Mouse (Mus musculus) kidney, embryonic 15.5 days (tissue): Measurements from ENCODE around the gene Arrdc4. TPM values are rescaled to one million over a fixed set of nuclear protein-coding genes. Genes with fewer than 3 reads are reported as not detected.

Experiments used
- ATAC-seq: fragments of 200-750 bp; cut with Nextera tagmentation; replicated peaks from 2 replicates; pipeline ENCODE4 v1.8.0; 2017; ENCODE audit warnings: moderate TSS enrichment; ENCODE audit not compliant: low FRiP score
- H3K27ac ChIP-seq: fragments of 300-500 bp; sonication (generic); 2 replicates; pipeline ENCODE4 v1.5.1; 2015; ENCODE audit warnings: mild to moderate bottlenecking, inconsistent platforms
- H3K27me3 ChIP-seq: fragments of 300-500 bp; sonication (generic); 2 replicates; pipeline ENCODE4 v1.6.1; 2015; ENCODE audit warnings: inconsistent platforms
- H3K36me3 ChIP-seq: fragments of 300-500 bp; sonication (generic); 2 replicates; pipeline ENCODE4 v1.6.1; 2015; ENCODE audit warnings: inconsistent platforms
- H3K4me1 ChIP-seq: fragments of 300-500 bp; sonication (generic); 2 replicates; pipeline ENCODE4 v1.6.1; 2015; ENCODE audit warnings: inconsistent platforms
- H3K4me2 ChIP-seq: fragments of 300-500 bp; sonication (generic); 2 replicates; pipeline ENCODE4 v1.6.1; 2015; ENCODE audit warnings: moderate library complexity, mild to moderate bottlenecking, inconsistent platforms
- H3K4me3 ChIP-seq: fragments of 300-500 bp; sonication (generic); replicated peaks from 2 replicates; pipeline ENCODE4 v1.5.1; 2015; ENCODE audit warnings: mild to moderate bottlenecking, inconsistent platforms
- H3K9ac ChIP-seq: fragments of 300-500 bp; sonication (generic); 2 replicates; pipeline ENCODE4 v1.6.1; 2015; ENCODE audit warnings: mild to moderate bottlenecking, inconsistent platforms
- H3K9me3 ChIP-seq: fragments of 300-500 bp; sonication (generic); replicated peaks from 2 replicates; pipeline ENCODE4 v1.6.1; 2016; ENCODE audit warnings: inconsistent platforms
- WGBS: fragments of 180-500 bp; shearing (Covaris S2); methylation state at CpG from one replicate; pipeline ENCODE4 v1.1.7; 2015; ENCODE audit warnings: mixed read lengths; 5-methylcytosine and 5-hydroxymethylcytosine counted together
- polyA plus RNA-seq: library from polyadenylated mRNA; unstranded; fragments of >200 nt; fragmentation: Nextera tagmentation; extraction: Ambion mirVana; gene quantifications from 2 replicates; pipeline ENCODE4 v1.2.1, GENCODE M21; 2015

Gene Arrdc4
- 27.2 and 27.6 TPM in 2 replicates for polyA plus RNA-seq

DNA sequence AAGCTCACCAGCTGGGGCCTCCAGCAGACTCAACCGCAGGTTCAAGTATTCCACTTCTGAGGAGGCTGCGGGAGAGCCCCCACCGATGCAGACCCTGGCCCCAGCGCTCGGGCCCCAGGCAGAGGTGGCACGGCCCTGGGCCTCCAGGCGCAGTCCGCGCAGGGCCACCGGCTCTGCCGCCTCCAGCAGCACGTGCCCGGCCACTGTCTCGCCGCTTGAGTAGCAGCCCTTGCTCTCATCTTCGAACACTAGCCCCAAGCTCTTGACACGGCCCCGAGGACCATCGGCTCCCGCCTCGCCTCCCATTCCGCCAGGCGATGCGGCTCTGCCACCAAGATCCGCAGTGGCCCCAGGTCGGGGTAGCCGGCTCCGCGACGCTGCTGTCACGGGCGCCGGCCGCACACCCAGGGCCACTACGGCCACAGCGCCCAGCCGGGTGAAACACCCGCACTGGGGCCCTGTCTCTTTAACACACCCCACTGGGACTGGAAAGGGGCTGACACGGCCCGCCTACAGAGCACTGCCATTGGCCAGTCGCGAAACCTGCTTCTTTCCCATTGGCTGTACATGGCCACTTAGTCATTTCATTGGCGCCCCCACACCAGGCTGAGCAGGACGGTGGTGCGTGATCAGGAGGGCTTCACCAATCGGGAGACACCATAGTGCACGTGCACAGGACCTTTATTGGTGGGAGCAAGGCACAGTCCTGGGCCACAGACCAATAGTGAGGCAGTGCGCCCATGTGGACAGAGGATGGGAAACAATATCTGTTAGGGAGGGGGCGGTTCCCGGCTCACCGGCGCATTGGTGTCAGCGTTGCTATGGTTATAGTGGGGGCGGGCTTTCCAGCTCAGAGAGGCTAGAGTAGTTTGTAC is at the start of gene Arrdc4:
TSS of gene Arrdc4 (minus strand) at position 481 of the 875 bp plus-strand sequence.
- peak within 1 kb of the TSS; percentile 73 for H3K4me2 ChIP-seq
- under 1% methylated on average over 54 of the region's 54 CpGs for WGBS
- H3K27me3 ChIP-seq, result no peaks in the 10 kb centered on the region
- peak within 1 kb of the TSS; percentile 88 for H3K27ac ChIP-seq
- no peaks in the 10 kb centered on the region for H3K9me3 ChIP-seq
- peaks cover 26% of the 10 kb centered on the region for H3K4me1 ChIP-seq
- ATAC-seq, result peak; percentile 100
- H3K9ac ChIP-seq, result peak within 1 kb of the TSS; percentile 77
- H3K36me3 ChIP-seq, result peaks cover 13% of the 10 kb centered on the region
- H3K4me3 ChIP-seq, result peak within 1 kb of the TSS; percentile 90

DNA sequence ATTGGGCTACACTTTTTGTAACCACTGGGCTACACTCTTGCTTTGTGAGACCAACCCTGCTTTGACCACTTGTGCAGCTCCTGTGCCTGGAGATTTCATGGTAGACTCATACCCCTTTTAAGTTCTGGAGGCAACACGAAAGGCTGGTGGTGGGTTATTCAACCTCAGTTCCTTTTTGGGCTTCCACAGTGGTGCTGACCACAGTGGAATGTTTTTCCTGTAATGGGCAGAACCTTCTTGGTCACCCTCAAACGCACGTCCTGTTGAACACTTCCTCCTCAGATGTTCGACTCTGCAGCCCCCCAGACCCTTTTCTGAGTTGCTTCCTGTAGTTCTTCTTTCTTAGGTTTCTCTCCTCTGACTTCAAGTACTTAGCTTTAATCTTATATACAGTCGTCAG is 46.5 kb upstream of the Arrdc4 start:
- no peaks in the 10 kb centered on the region for H3K36me3 ChIP-seq
- H3K4me3 ChIP-seq, result no peak overlapping the region
- no peak overlapping the region for H3K9ac ChIP-seq
- no peak overlapping the region for H3K27ac ChIP-seq
- ATAC-seq, result no peak
- no peak overlapping the region for H3K4me2 ChIP-seq
- WGBS, result 63% methylated on average over 5 of the region's 5 CpGs
- no peaks in the 10 kb centered on the region for H3K9me3 ChIP-seq
- no peaks in the 10 kb centered on the region for H3K4me1 ChIP-seq
- H3K27me3 ChIP-seq, result no peaks in the 10 kb centered on the region

DNA sequence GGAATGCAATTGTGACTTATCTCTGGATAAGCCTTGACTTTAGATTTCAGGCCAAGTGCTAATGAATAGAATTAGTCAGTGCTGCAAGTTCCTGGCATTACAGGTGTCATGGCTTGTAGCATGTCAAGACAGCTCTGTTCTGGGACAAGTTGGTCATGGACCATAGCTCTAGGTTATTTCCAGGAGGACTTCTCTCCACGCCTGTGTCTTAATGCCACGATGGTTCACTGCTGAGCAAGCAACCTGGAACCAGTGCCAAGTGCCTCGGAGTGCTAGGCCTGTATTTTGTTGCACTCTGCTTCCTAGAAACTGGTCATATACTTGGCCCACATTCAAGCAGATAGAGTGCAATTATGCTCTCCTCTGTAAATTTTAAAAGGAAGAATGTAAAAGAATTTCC is 39.7 kb upstream of the Arrdc4 start:
- H3K9me3 ChIP-seq, result no peaks in the 10 kb centered on the region
- no peaks in the 10 kb centered on the region for H3K36me3 ChIP-seq
- WGBS, result 68% methylated on average over 3 of the region's 3 CpGs
- no peak overlapping the region for H3K27ac ChIP-seq
- no peak overlapping the region for H3K9ac ChIP-seq
- no peak overlapping the region for H3K4me3 ChIP-seq
- no peak for ATAC-seq
- no peaks in the 10 kb centered on the region for H3K27me3 ChIP-seq
- H3K4me1 ChIP-seq, result no peaks in the 10 kb centered on the region
- H3K4me2 ChIP-seq, result no peak overlapping the region

DNA sequence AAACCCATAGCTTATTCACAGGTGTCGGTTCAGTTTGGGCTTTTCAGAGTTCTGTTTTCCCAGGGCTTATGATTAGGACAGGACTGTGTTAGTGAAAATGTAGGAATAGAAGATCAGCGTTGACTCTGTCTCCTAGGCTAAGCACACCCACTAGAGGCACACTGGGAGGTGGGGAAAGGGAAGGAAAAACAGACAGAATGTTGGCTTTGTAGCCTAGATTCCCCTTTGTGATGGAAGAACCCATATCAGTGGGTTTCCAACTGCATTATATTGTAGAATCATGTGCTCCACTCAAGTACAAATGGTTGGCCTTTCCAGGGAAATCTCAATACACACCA is 22.7 kb upstream of the Arrdc4 start:
- no peak for ATAC-seq
- Histone ChIP-seq H3K9ac (no peak overlapping the region), H3K36me3 (no peaks in the 10 kb centered on the region), H3K4me2 (no peak overlapping the region), H3K4me3 (no peak overlapping the region), H3K9me3 (no peaks in the 10 kb centered on the region), H3K4me1 (no peaks in the 10 kb centered on the region), H3K27me3 (no peaks in the 10 kb centered on the region), H3K27ac (no peak overlapping the region)
- 75% methylated on average over 2 of the region's 2 CpGs for WGBS

DNA sequence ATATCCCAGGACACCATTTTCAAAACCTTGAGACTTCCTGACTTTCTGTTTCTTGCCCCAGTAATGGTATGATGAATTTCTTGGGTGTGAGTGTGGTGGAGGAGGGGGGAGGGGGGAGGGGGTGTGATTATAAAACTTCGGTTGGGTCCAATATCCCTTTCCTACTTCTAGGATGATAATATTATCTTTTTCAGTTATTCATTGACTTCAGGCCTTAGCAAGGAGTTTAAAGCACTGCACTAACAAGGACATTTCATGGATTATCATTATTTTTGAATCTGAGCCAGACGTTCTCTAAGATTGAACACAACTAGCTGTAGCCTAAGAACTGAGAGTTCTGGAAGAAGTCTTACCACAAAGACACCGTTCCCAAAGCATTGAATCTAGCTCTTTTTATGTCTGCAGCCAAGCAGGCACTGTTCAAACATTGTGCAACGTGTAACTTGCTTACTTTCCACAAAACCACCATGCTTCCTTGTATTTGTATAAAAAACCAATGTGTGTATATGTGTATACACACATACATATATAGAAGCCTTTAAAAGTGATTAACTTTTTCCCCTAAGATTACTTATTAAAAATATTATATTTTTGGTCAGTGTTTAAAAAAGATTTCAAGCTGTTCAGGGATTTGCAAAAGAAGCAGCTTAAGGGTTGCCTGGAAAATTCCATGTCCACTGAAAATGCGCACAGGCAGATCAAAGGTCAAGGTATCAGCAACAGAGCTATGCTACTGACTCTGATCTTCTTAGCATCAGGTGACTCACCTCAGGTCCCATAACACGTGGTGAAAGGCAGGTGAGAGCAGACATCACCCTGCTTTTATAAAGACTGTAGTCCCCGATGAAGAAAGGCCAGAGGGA is 22.1 kb upstream of the Arrdc4 start:
- no peaks in the 10 kb centered on the region for H3K36me3 ChIP-seq
- no peaks in the 10 kb centered on the region for H3K9me3 ChIP-seq
- H3K27ac ChIP-seq, result no peak overlapping the region
- no peaks in the 10 kb centered on the region for H3K4me1 ChIP-seq
- WGBS, result 71% methylated on average over 7 of the region's 7 CpGs
- no peaks in the 10 kb centered on the region for H3K27me3 ChIP-seq
- H3K4me2 ChIP-seq, result no peak overlapping the region
- H3K4me3 ChIP-seq, result no peak overlapping the region
- no peak for ATAC-seq
- no peak overlapping the region for H3K9ac ChIP-seq

- no peaks in the 10 kb centered on the region for H3K4me1 ChIP-seq
- WGBS, result 82% methylated on average over 4 of the region's 4 CpGs
- no peak overlapping the region for H3K27ac ChIP-seq
- H3K9ac ChIP-seq, result no peak overlapping the region
- no peak overlapping the region for H3K4me2 ChIP-seq
- no peaks in the 10 kb centered on the region for H3K36me3 ChIP-seq
- H3K27me3 ChIP-seq, result no peaks in the 10 kb centered on the region
- no peak overlapping the region for H3K4me3 ChIP-seq
- no peaks in the 10 kb centered on the region for H3K9me3 ChIP-seq
- no peak for ATAC-seq
Observed at GRCm38 (mm10) chr7:68765926-68766325, 16.9 kb upstream of the Arrdc4 start.

- Histone ChIP-seq H3K9ac (no peak overlapping the region), H3K9me3 (no peaks in the 10 kb centered on the region), H3K4me3 (no peak overlapping the region), H3K27me3 (no peaks in the 10 kb centered on the region), H3K27ac (no peak overlapping the region), H3K4me1 (no peaks in the 10 kb centered on the region), H3K36me3 (no peaks in the 10 kb centered on the region), H3K4me2 (no peak overlapping the region)
- 71% methylated on average over 6 of the region's 6 CpGs for WGBS
- no peak for ATAC-seq
Observed at GRCm38 (mm10) chr7:68759148-68759724, 10.2 kb upstream of the Arrdc4 start.

DNA sequence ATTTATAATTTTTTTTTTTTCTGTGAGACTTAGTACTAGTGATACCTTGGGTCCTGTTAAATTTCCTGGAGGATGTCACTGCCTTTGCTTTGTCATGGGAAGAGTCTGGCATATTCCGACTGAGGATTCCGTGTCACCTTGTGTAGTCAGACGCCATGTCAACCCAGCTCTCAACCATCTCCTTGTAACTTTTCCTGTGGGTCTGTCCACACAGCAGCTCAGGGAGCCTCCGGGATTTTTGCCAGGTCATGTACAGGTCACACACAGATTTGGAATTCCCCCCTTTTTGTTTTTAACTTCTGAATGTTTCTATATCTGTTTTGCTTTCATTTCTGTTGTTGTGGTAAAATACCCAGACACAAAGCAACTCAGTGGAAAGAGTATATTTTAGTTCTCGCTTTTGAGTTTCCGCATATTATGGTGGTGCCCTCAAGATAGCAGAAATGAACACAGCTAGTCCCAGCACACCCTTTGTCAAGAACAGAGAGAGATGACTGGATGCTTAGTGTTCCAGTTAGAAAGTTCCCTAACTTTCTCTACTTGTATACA is 7.7 kb upstream of the Arrdc4 start:
- no peaks in the 10 kb centered on the region for H3K27me3 ChIP-seq
- H3K4me3 ChIP-seq, result no peak overlapping the region
- no peak overlapping the region for H3K4me2 ChIP-seq
- ATAC-seq, result no peak
- no peak overlapping the region for H3K9ac ChIP-seq
- H3K36me3 ChIP-seq, result no peaks in the 10 kb centered on the region
- H3K4me1 ChIP-seq, result no peaks in the 10 kb centered on the region
- no peaks in the 10 kb centered on the region for H3K9me3 ChIP-seq
- no peak overlapping the region for H3K27ac ChIP-seq
- WGBS, result 87% methylated on average over 6 of the region's 6 CpGs

DNA sequence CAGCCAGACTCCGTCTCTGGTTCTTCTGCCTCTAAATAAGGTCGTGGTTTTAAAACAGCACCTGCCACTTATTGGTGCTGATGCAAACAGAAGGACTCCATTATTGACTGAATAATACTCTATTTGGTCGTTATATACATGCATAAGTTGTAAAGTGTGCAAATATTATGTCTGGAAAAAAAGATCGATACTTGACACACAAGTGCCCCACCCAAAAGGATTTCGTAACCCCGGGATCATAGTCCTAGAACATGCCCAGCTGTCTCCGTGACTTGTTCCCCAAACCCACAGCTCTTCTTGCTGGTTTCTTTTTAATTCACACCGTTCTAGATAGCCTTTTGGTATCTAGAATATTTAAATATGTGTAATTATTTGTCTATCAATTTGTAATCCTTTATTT is 878 bp upstream of the Arrdc4 start:
- H3K27ac ChIP-seq, result peak overlapping the region; percentile 54
- H3K27me3 ChIP-seq, result no peaks in the 10 kb centered on the region
- H3K4me2 ChIP-seq, result peak overlapping the region; percentile 73
- H3K4me1 ChIP-seq, result peaks cover 26% of the 10 kb centered on the region
- peaks cover 4% of the 10 kb centered on the region for H3K36me3 ChIP-seq
- ATAC-seq, result no peak
- peak overlapping the region; percentile 90 for H3K4me3 ChIP-seq
- WGBS, result 73% methylated on average over 8 of the region's 8 CpGs
- H3K9me3 ChIP-seq, result no peaks in the 10 kb centered on the region
- 0 out of 2 replicates have a peak overlapping the region, but pooled peaks have one; percentile 10 for H3K9ac ChIP-seq

GRCm38 (mm10) chr7:68748361-68748760 is 680 bp downstream of the Arrdc4 start:
- Histone ChIP-seq H3K4me1 (peaks cover 26% of the 10 kb centered on the region), H3K27ac (peak overlapping the region; percentile 88), H3K9ac (peak overlapping the region; percentile 77), H3K4me2 (peak overlapping the region; percentile 73), H3K9me3 (no peaks in the 10 kb centered on the region), H3K4me3 (peak overlapping the region; percentile 90), H3K36me3 (peaks cover 19% of the 10 kb centered on the region), H3K27me3 (no peaks in the 10 kb centered on the region)
- no peak for ATAC-seq
- 17% methylated on average over 8 of the region's 8 CpGs for WGBS

DNA sequence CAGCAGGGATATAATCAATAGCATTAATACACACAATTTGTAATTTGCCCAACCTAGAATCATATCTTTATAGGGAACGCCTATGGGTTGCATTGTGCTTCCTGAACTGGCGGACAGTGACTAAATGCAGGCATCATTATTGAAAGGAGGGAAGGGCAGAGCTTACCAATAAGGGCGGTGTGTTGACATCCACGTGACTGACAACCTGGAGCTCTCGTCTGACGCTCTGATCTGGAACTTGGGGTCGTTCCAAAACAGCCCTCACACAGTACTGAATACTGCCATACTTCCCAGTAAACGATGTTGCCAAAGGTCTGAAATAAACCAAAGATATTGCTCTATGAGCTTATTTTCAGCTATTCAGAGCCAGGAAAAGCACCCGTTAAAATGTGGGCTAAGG is 4.4 kb downstream of the Arrdc4 start:
- WGBS, result 85% methylated on average over 9 of the region's 9 CpGs
- no peaks in the 10 kb centered on the region for H3K9me3 ChIP-seq
- no peak overlapping the region for H3K27ac ChIP-seq
- no peaks in the 10 kb centered on the region for H3K27me3 ChIP-seq
- no peak overlapping the region for H3K9ac ChIP-seq
- peaks cover 21% of the 10 kb centered on the region for H3K4me1 ChIP-seq
- H3K36me3 ChIP-seq, result peaks cover 55% of the 10 kb centered on the region
- ATAC-seq, result no peak
- no peak overlapping the region for H3K4me3 ChIP-seq
- no peak overlapping the region for H3K4me2 ChIP-seq

GRCm38 (mm10) chr7:68744206-68744605 is 4.8 kb downstream of the Arrdc4 start:
- Histone ChIP-seq H3K4me1 (peaks cover 19% of the 10 kb centered on the region), H3K9me3 (no peaks in the 10 kb centered on the region), H3K27ac (no peak overlapping the region), H3K27me3 (no peaks in the 10 kb centered on the region), H3K36me3 (peaks cover 59% of the 10 kb centered on the region), H3K9ac (no peak overlapping the region), H3K4me3 (no peak overlapping the region), H3K4me2 (no peak overlapping the region)
- WGBS, result 98% methylated on average over 2 of the region's 2 CpGs
- no peak for ATAC-seq
